14 mouse cellular contexts compared by ENCODE assay signal in genomic region chr6:70957341-70957940, GRCm38 (mm10). TPM values are rescaled to one million over a fixed set of nuclear protein-coding genes. Genes with fewer than 3 reads are reported as not detected.
A peak's percentile ranks its signal among the peaks of the same experiment; 100 is the strongest.
DNase-seq lines count a peak whose midpoint lies in the region; ATAC-seq and TF ChIP-seq lines count a peak whose summit lies in the region.
"Had no signal": no experiment of that assay in that cellular context is flagged by ENCODE, and none has a peak within 500 bp of the region (broad histone marks: within the 10 kb centered on the region; RNA-seq: fewer than 3 reads in every experiment).

No protein-coding gene starts in this region.

- peaks cover 88% of the 10 kb centered on the region for H3K27me3 ChIP-seq in kidney, embryonic 15.5 days
- H3K27me3 ChIP-seq in embryonic facial prominence, embryonic 15.5 days, result peaks cover 68% of the 10 kb centered on the region
- peaks cover 72% of the 10 kb centered on the region for H3K27me3 ChIP-seq in intestine, postnatal 0 days (replicated peaks; ENCODE audit: control insufficient read depth, insufficient read depth, low read length)
- peaks cover 65% of the 10 kb centered on the region for H3K27me3 ChIP-seq in neural tube, embryonic 12.5 days (replicated peaks)
- H3K27me3 ChIP-seq: CH12.LX had no signal

- no peaks in the 10 kb centered on the region for H3K36me3 ChIP-seq in kidney, embryonic 15.5 days
- H3K36me3 ChIP-seq in embryonic facial prominence, embryonic 15.5 days, result no peaks in the 10 kb centered on the region
- H3K36me3 ChIP-seq in intestine, postnatal 0 days (ENCODE audit: control insufficient read depth, insufficient read depth), result no peaks in the 10 kb centered on the region
- no peaks in the 10 kb centered on the region for H3K36me3 ChIP-seq in neural tube, embryonic 12.5 days

- TF ChIP-seq CTCF in intestine, postnatal 0 days (IDR thresholded peaks at IDR 0.05; ENCODE audit: low read depth), result no peak

- peak overlapping the region; percentile 94 for H3K4me2 ChIP-seq in kidney, embryonic 15.5 days
- peak overlapping the region; percentile 85 for H3K4me2 ChIP-seq in embryonic facial prominence, embryonic 15.5 days (replicated peaks)
- H3K4me2 ChIP-seq in intestine, postnatal 0 days (replicated peaks; ENCODE audit: low read depth), result peak overlapping the region; percentile 77; the same call in 1 of the 2 replicates
- H3K4me2 ChIP-seq in neural tube, embryonic 12.5 days (replicated peaks), result peak overlapping the region; percentile 86; the same call in 1 of the 2 replicates

- no peak overlapping the region for H3K27ac ChIP-seq in kidney, embryonic 15.5 days
- H3K27ac ChIP-seq in embryonic facial prominence, embryonic 15.5 days (replicated peaks), result no peak overlapping the region
- H3K27ac ChIP-seq in intestine, postnatal 0 days (ENCODE audit: low read depth, low read length), result no peak overlapping the region
- no peak overlapping the region for H3K27ac ChIP-seq in neural tube, embryonic 12.5 days

- DNase-seq in kidney, postnatal 14 days, result no peak
- DNase-seq in adrenal gland, adult 18-20 months (ENCODE audit: low spot score in 2 of 2), result no peak
- no peak for DNase-seq in lung, postnatal 10 days
- DNase-seq in urinary bladder, postnatal 25 days (ENCODE audit: low spot score), result no peak
- DNase-seq: gastrocnemius, postnatal 25 days; thymus, adult 18-20 months had no signal

- ATAC-seq in kidney, embryonic 15.5 days (replicated peaks; ENCODE audit: low FRiP score), result no peak
- no peak for ATAC-seq in embryonic facial prominence, embryonic 15.5 days (ENCODE audit: insufficient number of reproducible peaks, low FRiP score, low TSS enrichment, low read depth)
- no peak for ATAC-seq in intestine, postnatal 0 days
- ATAC-seq in neural tube, embryonic 12.5 days (ENCODE audit: low FRiP score, low read depth), result no peak
- ATAC-seq: activated CD4-positive, CD25-positive, alpha-beta regulatory T cell, adult 4 months had no signal

- H3K9ac ChIP-seq in kidney, embryonic 15.5 days, result no peak overlapping the region
- no peak overlapping the region for H3K9ac ChIP-seq in embryonic facial prominence, embryonic 15.5 days
- no peak overlapping the region for H3K9ac ChIP-seq in intestine, postnatal 0 days (ENCODE audit: low read depth, low read length)
- no peak overlapping the region for H3K9ac ChIP-seq in neural tube, embryonic 12.5 days

- peaks cover 15% of the 10 kb centered on the region for H3K4me1 ChIP-seq in kidney, embryonic 15.5 days
- H3K4me1 ChIP-seq in embryonic facial prominence, embryonic 15.5 days, result peaks cover 14% of the 10 kb centered on the region
- no peaks in the 10 kb centered on the region for H3K4me1 ChIP-seq in intestine, postnatal 0 days (replicated peaks; ENCODE audit: control insufficient read depth, insufficient read depth, low read length)
- H3K4me1 ChIP-seq in neural tube, embryonic 12.5 days, result peaks cover 13% of the 10 kb centered on the region

- WGBS in kidney, embryonic 15.5 days, result 8% methylated on average over 7 of the region's 7 CpGs
- WGBS in embryonic facial prominence, embryonic 15.5 days, result 12% methylated on average over 7 of the region's 7 CpGs
- 17% methylated on average over 7 of the region's 7 CpGs for WGBS in intestine, postnatal 0 days
- 10% methylated on average over 7 of the region's 7 CpGs for WGBS in neural tube, embryonic 12.5 days

- peak overlapping the region; percentile 52 for H3K4me3 ChIP-seq in kidney, embryonic 15.5 days (replicated peaks)
- H3K4me3 ChIP-seq in embryonic facial prominence, embryonic 15.5 days (replicated peaks), result peak overlapping the region; percentile 48
- H3K4me3 ChIP-seq in intestine, postnatal 0 days (ENCODE audit: low read depth, low read length), result no peak overlapping the region
- H3K4me3 ChIP-seq in neural tube, embryonic 12.5 days, result no peak overlapping the region

- H3K9me3 ChIP-seq in kidney, embryonic 15.5 days (replicated peaks), result no peaks in the 10 kb centered on the region
- no peaks in the 10 kb centered on the region for H3K9me3 ChIP-seq in embryonic facial prominence, embryonic 15.5 days (replicated peaks)
- H3K9me3 ChIP-seq in intestine, postnatal 0 days (ENCODE audit: control insufficient read depth), result no peaks in the 10 kb centered on the region
- no peaks in the 10 kb centered on the region for H3K9me3 ChIP-seq in neural tube, embryonic 12.5 days
- H3K9me3 ChIP-seq: megakaryocyte, embryonic 14.5 days had no signal

RNA-seq across cellular contexts. Expression of gene Foxi3, which starts 1.1 kb away (rescaled TPM):
- polyA plus RNA-seq in kidney, embryonic 15.5 days (2015; fragmentation: Nextera tagmentation; extraction: Ambion mirVana), result not detected in 2 replicates
- 2.0 and 2.1 TPM in 2 replicates for polyA plus RNA-seq in embryonic facial prominence, embryonic 15.5 days (2015; fragmentation: Nextera tagmentation; extraction: Ambion mirVana)
- polyA plus RNA-seq in intestine, postnatal 0 days (2015; fragmentation: Nextera tagmentation; extraction: Ambion mirVana), result not detected in 2 replicates
- polyA plus RNA-seq in neural tube, embryonic 12.5 days (2016; fragmentation: Nextera tagmentation; extraction: Ambion mirVana), result not detected in 2 replicates
- not detected for total RNA-seq in adrenal gland, adult 18-20 months (2021)
- total RNA-seq: CH12.LX; gastrocnemius, postnatal 25 days; liver, adult 2 months had no signal
- polyA plus RNA-seq: activated CD4-positive, CD25-positive, alpha-beta regulatory T cell, adult 4 months; liver, adult 2 months had no signal

RNA-seq across cellular contexts. Expression of gene Tex37, which starts 38.7 kb away (rescaled TPM):
- polyA plus RNA-seq in kidney, embryonic 15.5 days (2015; fragmentation: Nextera tagmentation; extraction: Ambion mirVana), result not detected in 2 replicates
- polyA plus RNA-seq in embryonic facial prominence, embryonic 15.5 days (2015; fragmentation: Nextera tagmentation; extraction: Ambion mirVana), result not detected in 2 replicates
- polyA plus RNA-seq in intestine, postnatal 0 days (2015; fragmentation: Nextera tagmentation; extraction: Ambion mirVana), result not detected in 2 replicates
- not detected in 2 replicates for polyA plus RNA-seq in neural tube, embryonic 12.5 days (2016; fragmentation: Nextera tagmentation; extraction: Ambion mirVana)
- total RNA-seq in adrenal gland, adult 18-20 months (2021), result not detected
- total RNA-seq: CH12.LX; gastrocnemius, postnatal 25 days; liver, adult 2 months had no signal
- polyA plus RNA-seq: activated CD4-positive, CD25-positive, alpha-beta regulatory T cell, adult 4 months; liver, adult 2 months had no signal

Comparison
In these comparisons a context has a peak if more than half of its experiments do, and no peak if none do; other contexts are left out.
1. H3K4me3 ChIP-seq: peak in kidney, embryonic 15.5 days (single experiment) and embryonic facial prominence, embryonic 15.5 days (single experiment); none in intestine, postnatal 0 days (single experiment) and neural tube, embryonic 12.5 days (single experiment).
2. Peak in every context shown above with its lines, with median percentiles within 50 percentile points of each other: H3K4me2 ChIP-seq.